Mouse (Mus musculus): Measurements from ENCODE around the gene Rapgef6.

Gene Rapgef6

GRCm38 (mm10) chr11:54739012-54739750 lies 216.5 kb downstream of the Rapgef6 start:
- no peak for DNase-seq

- no peak for DNase-seq
Measured at GRCm38 (mm10) chr11:54741330-54741729, 218.7 kb downstream of the Rapgef6 start.

GRCm38 (mm10) chr11:54744231-54744630 lies 221.6 kb downstream of the Rapgef6 start:
- DNase-seq = no peak
